Mouse (Mus musculus) forebrain, embryonic 13.5 days (tissue): ENCODE measurements around the gene Epb41l4b. TPM values are rescaled to one million over a fixed set of nuclear protein-coding genes. Genes with fewer than 3 reads are reported as not detected.

Experiments
- ATAC-seq: fragments of 200-750 bp; cut with Nextera tagmentation; 2 replicates; pipeline ENCODE4 v1.8.0; 2017
- H3K27ac ChIP-seq: fragments of 300-500 bp; sonication (generic); 2 replicates; pipeline ENCODE4 v1.5.1; 2015; ENCODE audit warnings: inconsistent platforms, mild to moderate bottlenecking, moderate library complexity
- H3K27me3 ChIP-seq: fragments of 300-500 bp; sonication (generic); 2 replicates; pipeline ENCODE4 v1.6.1; 2015; ENCODE audit warnings: mild to moderate bottlenecking, inconsistent platforms
- H3K36me3 ChIP-seq: fragments of 300-500 bp; sonication (generic); 2 replicates; pipeline ENCODE4 v1.6.1; 2015; ENCODE audit warnings: mild to moderate bottlenecking, inconsistent platforms; ENCODE audit not compliant: poor library complexity, severe bottlenecking
- H3K4me1 ChIP-seq: fragments of 300-500 bp; sonication (generic); 2 replicates; pipeline ENCODE4 v1.6.1; 2015; ENCODE audit warnings: inconsistent platforms
- H3K4me2 ChIP-seq: fragments of 300-500 bp; sonication (generic); 2 replicates; pipeline ENCODE4 v1.6.1; 2015; ENCODE audit warnings: inconsistent platforms, mild to moderate bottlenecking, moderate library complexity
- H3K4me3 ChIP-seq: fragments of 300-500 bp; sonication (generic); 2 replicates; pipeline ENCODE4 v1.5.1; 2015; ENCODE audit warnings: mild to moderate bottlenecking, inconsistent platforms
- H3K9ac ChIP-seq: fragments of 300-500 bp; sonication (generic); 2 replicates; pipeline ENCODE4 v1.6.1; 2015; ENCODE audit warnings: mild to moderate bottlenecking, inconsistent platforms
- H3K9me3 ChIP-seq: fragments of 300-500 bp; sonication (generic); replicated peaks from 2 replicates; pipeline ENCODE4 v1.6.1; 2016; ENCODE audit warnings: inconsistent platforms
- WGBS: fragments of 180-500 bp; shearing (Covaris S2); methylation state at CpG from one replicate; pipeline ENCODE4 v1.1.7; 2015; 5-methylcytosine and 5-hydroxymethylcytosine counted together
- polyA plus RNA-seq: library from polyadenylated mRNA; unstranded; fragments of >200 nt; fragmentation: Nextera tagmentation; extraction: Ambion mirVana; gene quantifications from 2 replicates; pipeline ENCODE4 v1.2.1, GENCODE M21; 2015

Gene Epb41l4b
- polyA plus RNA-seq, 1 experiment from 2014 or later: 0.56 TPM

DNA sequence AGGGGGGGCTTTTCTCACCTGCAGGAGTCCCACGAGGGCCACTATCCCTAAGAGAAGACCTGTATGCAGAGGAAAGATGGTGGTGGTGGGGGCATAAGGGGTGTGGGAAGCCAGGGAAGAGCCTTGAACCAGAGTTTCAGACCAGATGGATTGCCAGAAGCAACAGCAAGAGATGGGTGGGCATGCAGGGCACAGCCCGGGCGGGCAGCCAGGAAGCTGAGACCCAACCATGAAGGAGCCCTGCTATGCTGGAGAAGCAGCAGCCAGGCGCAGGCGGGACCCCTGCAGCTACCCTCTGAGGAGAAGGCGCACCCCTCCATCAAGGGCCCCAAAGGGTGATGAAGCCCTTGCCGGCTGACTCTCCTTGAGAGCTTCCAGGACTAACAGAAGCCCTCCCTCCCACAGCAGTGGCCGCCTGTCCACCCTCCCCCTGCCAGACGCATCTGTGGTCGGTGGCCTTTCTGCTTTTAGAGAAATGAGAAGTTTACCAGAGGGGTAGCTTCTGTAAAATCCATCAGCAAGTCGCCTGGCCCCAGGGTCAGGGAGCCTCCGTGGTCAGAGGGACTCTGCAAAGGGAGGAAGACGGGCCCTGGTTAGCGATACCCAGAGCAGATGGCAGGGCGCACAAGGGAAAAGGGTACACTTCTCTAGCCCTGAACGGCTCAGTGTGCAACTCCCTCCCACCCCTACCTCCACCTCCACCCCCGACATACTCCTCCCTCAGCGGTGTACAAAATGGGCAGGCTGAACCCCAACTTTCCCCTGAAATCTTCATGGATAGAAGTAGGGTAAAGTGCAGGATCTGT lies 126.7 kb downstream of the Epb41l4b start:
- no peak overlapping the region for H3K4me2 ChIP-seq
- no peaks in the 10 kb centered on the region for H3K4me1 ChIP-seq
- H3K4me3 ChIP-seq: no peak overlapping the region
- no peaks in the 10 kb centered on the region for H3K27me3 ChIP-seq
- no peak for ATAC-seq
- H3K9ac ChIP-seq: no peak overlapping the region
- no peak overlapping the region for H3K27ac ChIP-seq
- no peaks in the 10 kb centered on the region for H3K9me3 ChIP-seq
- no peaks in the 10 kb centered on the region for H3K36me3 ChIP-seq
- WGBS: 57% methylated on average over 18 of the region's 18 CpGs

DNA sequence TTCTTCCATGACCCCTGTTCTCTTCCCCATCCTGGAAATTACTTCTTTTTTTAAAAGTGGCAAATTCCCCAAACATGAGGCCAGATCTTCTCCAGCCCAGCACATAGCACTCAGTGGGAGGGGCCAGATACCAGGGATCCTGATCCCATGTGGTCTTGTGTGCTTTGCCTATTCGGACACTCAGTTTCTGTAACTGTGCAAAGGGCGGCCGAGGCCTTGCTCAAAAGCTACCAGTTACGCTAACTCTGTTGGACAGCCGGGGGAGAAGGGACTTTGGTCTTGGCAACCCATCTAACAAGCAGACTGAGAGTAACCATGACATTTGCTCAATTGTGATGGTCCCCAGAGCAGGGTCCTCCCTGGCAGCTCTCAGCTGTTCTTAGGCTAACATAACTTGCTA lies 128.2 kb downstream of the Epb41l4b start:
- Histone ChIP-seq H3K27me3 (no peaks in the 10 kb centered on the region), H3K4me1 (0 out of 2 replicates have a peak, but pooled peaks cover 7% of the 10 kb centered on the region), H3K36me3 (no peaks in the 10 kb centered on the region), H3K4me2 (no peak overlapping the region), H3K9me3 (no peaks in the 10 kb centered on the region), H3K4me3 (no peak overlapping the region), H3K9ac (no peak overlapping the region), H3K27ac (no peak overlapping the region)
- WGBS: 86% methylated on average over 5 of the region's 5 CpGs
- no peak for ATAC-seq

DNA sequence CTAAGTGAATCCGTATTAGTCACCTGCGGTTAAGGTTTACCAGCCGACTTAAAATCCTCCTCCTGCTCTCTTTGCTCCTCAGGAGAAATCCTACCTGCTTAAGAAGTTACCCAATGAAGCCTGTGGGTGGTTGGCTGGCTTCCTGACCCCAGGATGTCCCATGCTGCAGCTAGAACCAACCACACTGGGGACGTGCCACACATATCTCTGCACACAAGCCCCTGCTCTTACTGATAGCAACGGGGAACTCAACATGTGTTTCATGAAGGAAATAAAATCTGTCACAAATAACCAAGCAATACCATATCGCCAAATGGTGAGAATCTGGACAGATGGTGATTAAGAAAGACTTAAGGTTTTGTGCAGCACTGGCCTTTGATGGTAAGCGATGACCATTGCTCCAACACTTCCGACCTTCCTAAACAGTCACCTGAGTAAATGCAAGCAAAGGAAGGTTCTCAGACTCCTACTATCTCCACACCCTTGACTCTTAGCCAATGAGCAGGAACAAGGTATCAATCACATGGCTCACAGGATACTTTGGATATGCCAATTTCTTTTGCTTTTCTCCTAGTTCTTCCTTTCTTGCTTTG lies 131.7 kb downstream of the Epb41l4b start:
- H3K27ac ChIP-seq: no peak overlapping the region
- no peak overlapping the region for H3K4me3 ChIP-seq
- H3K9ac ChIP-seq: no peak overlapping the region
- no peaks in the 10 kb centered on the region for H3K9me3 ChIP-seq
- H3K4me1 ChIP-seq: 0 out of 2 replicates have a peak, but pooled peaks cover 7% of the 10 kb centered on the region
- no peak overlapping the region for H3K4me2 ChIP-seq
- no peak for ATAC-seq
- no peaks in the 10 kb centered on the region for H3K36me3 ChIP-seq
- no peaks in the 10 kb centered on the region for H3K27me3 ChIP-seq
- WGBS: 60% methylated on average over 8 of the region's 8 CpGs

DNA sequence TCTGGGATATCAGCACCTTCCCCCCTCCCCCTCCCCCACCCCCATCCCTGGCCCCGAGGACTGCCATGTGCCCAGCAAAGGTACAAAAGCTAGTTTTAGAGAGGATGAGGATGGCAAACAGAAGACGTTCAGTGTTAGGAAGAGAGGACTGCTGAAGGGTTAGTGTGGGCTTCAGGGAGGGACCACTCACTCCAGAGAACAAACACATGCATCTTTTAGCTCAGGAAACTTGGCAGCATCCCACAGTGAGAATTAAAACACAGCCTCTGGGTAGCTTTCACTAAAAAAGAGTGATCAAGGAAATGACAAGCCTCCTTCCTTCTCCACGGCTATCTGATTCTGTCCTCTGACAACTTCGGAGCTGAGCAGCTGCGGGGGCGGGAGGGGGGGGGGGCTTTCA lies 132.3 kb downstream of the Epb41l4b start:
- Histone ChIP-seq H3K4me2 (no peak overlapping the region), H3K36me3 (no peaks in the 10 kb centered on the region), H3K9me3 (no peaks in the 10 kb centered on the region), H3K27me3 (no peaks in the 10 kb centered on the region), H3K9ac (no peak overlapping the region), H3K4me1 (0 out of 2 replicates have a peak, but pooled peaks cover 7% of the 10 kb centered on the region), H3K27ac (no peak overlapping the region), H3K4me3 (no peak overlapping the region)
- 20% methylated on average over 6 of the region's 6 CpGs for WGBS
- peak; percentile 21; the same call in 1 of the 2 replicates for ATAC-seq

DNA sequence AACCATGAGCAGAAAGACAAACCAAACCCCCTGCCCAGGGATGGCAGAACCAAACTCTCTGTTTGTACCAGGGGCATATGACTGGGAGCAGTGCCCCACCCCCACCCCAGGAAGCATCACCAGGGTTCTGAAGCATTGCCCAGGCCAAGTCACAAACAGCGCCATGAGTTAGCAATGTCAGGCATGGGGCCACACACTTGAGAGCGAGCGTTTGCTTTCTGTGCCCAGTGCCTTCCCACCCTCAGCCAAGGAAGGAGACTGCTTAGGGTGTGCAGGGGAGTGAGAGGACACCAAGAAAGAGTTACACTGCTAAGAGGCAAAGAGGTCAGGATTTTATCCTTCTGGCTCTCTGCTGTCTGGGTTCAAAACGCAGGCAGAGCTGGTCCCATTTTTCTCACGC lies 132.8 kb downstream of the Epb41l4b start:
- H3K9ac ChIP-seq: no peak overlapping the region
- no peaks in the 10 kb centered on the region for H3K36me3 ChIP-seq
- no peaks in the 10 kb centered on the region for H3K27me3 ChIP-seq
- no peak overlapping the region; the same call in 1 of the 2 replicates for H3K27ac ChIP-seq
- no peaks in the 10 kb centered on the region for H3K9me3 ChIP-seq
- 0 out of 2 replicates have a peak, but pooled peaks cover 7% of the 10 kb centered on the region for H3K4me1 ChIP-seq
- no peak overlapping the region for H3K4me3 ChIP-seq
- no peak for ATAC-seq
- no peak overlapping the region for H3K4me2 ChIP-seq
- WGBS: 54% methylated on average over 5 of the region's 5 CpGs

DNA sequence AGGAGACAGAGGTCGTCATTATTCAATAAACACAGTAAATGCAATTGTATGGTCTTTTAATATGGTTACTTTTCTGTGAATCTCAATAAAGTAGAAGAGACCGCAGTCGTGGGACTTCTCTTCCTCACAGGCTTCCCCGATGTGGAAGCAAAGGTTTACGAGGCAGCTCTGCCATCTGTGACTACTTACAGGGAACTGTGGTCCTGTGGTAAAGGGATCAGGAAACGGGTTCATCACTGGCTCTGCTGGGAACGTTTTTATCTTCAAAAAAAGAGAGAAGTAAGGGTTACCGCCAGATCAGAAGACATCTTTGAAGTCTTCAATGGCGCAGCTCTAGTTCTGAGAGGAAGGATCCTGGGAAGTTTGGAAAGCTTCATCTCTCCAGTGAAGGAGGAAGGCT lies 135.5 kb downstream of the Epb41l4b start:
- H3K9ac ChIP-seq: no peak overlapping the region
- H3K36me3 ChIP-seq: no peaks in the 10 kb centered on the region
- no peak overlapping the region for H3K4me3 ChIP-seq
- no peak for ATAC-seq
- no peaks in the 10 kb centered on the region for H3K9me3 ChIP-seq
- 91% methylated on average over 9 of the region's 9 CpGs for WGBS
- H3K4me1 ChIP-seq: peaks cover 16% of the 10 kb centered on the region
- no peaks in the 10 kb centered on the region for H3K27me3 ChIP-seq
- no peak overlapping the region for H3K4me2 ChIP-seq
- no peak overlapping the region for H3K27ac ChIP-seq

DNA sequence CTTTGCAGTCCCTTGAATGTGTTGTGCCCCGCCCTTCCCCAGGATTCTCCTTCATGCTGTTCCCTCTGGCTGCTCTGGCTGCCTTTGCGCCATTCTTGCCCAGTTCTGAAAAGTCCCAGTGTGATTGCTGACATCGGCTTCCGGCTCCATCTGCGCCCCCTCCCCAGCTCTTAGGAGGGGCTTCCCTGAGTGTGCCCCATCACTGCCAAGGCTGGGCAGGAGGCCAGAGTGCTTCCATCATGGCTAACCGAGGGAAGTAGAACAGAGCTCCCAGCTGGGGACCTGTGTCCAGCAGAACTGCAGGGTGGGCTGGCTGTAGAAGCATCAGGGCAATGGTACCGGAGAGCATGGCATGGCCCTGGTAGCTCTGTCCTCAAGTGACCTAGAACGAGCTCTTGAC lies 138.2 kb downstream of the Epb41l4b start:
- ATAC-seq: peak; percentile 63
- Histone ChIP-seq H3K36me3 (no peaks in the 10 kb centered on the region), H3K4me2 (no peak overlapping the region), H3K27ac (no peak overlapping the region), H3K4me1 (peaks cover 10% of the 10 kb centered on the region), H3K9ac (no peak overlapping the region), H3K9me3 (no peaks in the 10 kb centered on the region), H3K27me3 (no peaks in the 10 kb centered on the region), H3K4me3 (no peak overlapping the region)
- 69% methylated on average over 8 of the region's 8 CpGs for WGBS

DNA sequence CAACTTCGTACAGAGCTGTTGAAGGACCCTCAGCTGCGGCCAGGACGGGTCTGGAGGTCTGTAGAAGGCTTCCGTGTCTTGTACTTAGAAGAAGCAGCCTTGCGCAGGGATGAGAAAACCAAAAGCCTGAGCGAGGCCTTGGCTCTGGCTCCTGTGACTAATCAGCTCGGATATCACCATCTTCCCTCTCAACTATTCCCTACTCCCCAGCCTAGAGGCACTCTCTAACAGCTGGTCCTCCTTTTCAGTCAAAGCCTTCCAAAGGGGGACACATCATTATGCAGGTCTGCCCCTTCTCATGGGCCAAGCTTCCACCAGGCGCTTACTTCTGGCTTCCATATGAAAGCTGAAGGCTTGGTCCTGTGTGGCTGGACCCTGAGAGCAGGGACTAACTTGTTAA lies 139.4 kb downstream of the Epb41l4b start:
- no peak overlapping the region for H3K4me2 ChIP-seq
- ATAC-seq: no peak
- no peaks in the 10 kb centered on the region for H3K27me3 ChIP-seq
- peaks cover 10% of the 10 kb centered on the region for H3K4me1 ChIP-seq
- no peaks in the 10 kb centered on the region for H3K36me3 ChIP-seq
- 81% methylated on average over 8 of the region's 8 CpGs for WGBS
- H3K27ac ChIP-seq: no peak overlapping the region
- no peak overlapping the region for H3K4me3 ChIP-seq
- no peaks in the 10 kb centered on the region for H3K9me3 ChIP-seq
- H3K9ac ChIP-seq: no peak overlapping the region

DNA sequence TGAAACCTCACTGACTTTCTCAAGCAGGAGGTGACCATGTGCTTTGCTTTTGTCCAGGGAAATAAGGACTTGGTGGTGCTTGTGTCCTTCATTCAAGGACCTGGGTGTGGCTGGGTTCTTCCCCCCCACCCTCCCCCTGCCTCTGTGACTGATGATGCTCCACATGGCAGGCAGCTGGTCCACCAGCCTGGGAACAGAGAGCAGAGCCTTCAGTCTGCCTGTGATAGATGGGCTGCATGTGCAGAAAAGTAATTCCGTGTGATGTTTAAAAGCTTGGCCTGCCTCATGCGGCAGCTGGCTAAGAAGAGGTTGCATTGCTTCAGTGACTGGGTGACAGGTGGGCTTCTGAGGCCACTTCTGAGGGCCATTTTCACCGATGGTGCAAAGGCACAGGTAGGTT lies 140.5 kb downstream of the Epb41l4b start:
- no peak for ATAC-seq
- H3K27me3 ChIP-seq: no peaks in the 10 kb centered on the region
- no peak overlapping the region for H3K4me2 ChIP-seq
- no peaks in the 10 kb centered on the region for H3K9me3 ChIP-seq
- H3K4me1 ChIP-seq: peaks cover 10% of the 10 kb centered on the region
- no peak overlapping the region for H3K27ac ChIP-seq
- H3K4me3 ChIP-seq: no peak overlapping the region
- 82% methylated on average over 3 of the region's 3 CpGs for WGBS
- H3K36me3 ChIP-seq: no peaks in the 10 kb centered on the region
- H3K9ac ChIP-seq: no peak overlapping the region

DNA sequence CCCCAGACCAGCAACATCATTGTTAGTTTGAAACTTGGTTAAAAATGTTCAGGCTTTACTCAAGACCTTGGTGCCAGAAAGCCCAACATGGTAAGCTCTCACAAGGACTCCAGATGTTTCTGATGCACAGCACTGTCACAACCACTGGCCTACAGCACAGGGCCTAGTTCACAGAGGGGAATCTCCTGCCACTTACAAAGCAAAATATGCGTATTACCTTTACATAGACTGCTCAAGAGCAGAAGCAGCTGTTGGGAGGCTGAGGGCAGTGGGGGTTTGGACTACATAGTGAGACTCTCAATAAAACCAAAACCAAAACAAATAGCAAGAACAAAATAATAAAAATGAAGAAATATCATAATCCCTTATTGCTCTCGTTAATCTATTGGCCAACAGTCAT lies 141.8 kb downstream of the Epb41l4b start:
- no peak overlapping the region for H3K4me3 ChIP-seq
- WGBS: 91% methylated on average over 2 of the region's 2 CpGs

DNA sequence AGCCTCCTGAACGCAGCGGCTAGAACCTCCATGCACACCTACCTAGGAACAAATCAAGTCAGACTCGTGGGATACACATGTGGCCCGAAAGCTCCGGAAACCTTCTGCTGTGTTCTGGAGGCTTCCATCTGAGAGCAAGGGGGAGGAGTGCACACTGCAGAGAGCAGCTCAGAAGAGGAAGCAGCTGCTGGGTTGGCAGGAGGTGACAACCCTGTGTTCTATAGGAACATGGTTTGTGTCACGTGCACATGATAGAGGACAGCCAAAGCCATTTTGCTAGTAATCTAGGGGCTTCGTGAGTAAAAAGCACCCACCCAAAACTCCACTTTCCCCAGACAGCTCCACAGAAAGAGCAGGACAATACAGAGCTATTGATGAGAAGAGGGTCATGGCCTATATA lies 149.9 kb downstream of the Epb41l4b start:
- 0 out of 2 replicates have a peak, but pooled peaks cover 4% of the 10 kb centered on the region for H3K4me1 ChIP-seq
- 0 out of 2 replicates have a peak, but pooled peaks cover 3% of the 10 kb centered on the region for H3K36me3 ChIP-seq
- H3K4me3 ChIP-seq: no peak overlapping the region
- H3K9ac ChIP-seq: no peak overlapping the region
- ATAC-seq: no peak
- peaks cover 11% of the 10 kb centered on the region; the same call in 1 of the 2 replicates for H3K9me3 ChIP-seq
- WGBS: 91% methylated on average over 7 of the region's 7 CpGs
- H3K27me3 ChIP-seq: peaks cover 14% of the 10 kb centered on the region
- H3K4me2 ChIP-seq: no peak overlapping the region
- H3K27ac ChIP-seq: no peak overlapping the region

More for the DNA sequence above, 141.8 kb downstream of the Epb41l4b start:
- peaks cover 3% of the 10 kb centered on the region; the same call in 1 of the 2 replicates for H3K9me3 ChIP-seq
- H3K36me3 ChIP-seq: 0 out of 2 replicates have a peak, but pooled peaks cover 3% of the 10 kb centered on the region
- no peak for ATAC-seq
- no peak overlapping the region for H3K4me2 ChIP-seq
- H3K4me1 ChIP-seq: peaks cover 10% of the 10 kb centered on the region
- no peak overlapping the region for H3K9ac ChIP-seq
- no peaks in the 10 kb centered on the region for H3K27me3 ChIP-seq
- no peak overlapping the region for H3K27ac ChIP-seq

DNA sequence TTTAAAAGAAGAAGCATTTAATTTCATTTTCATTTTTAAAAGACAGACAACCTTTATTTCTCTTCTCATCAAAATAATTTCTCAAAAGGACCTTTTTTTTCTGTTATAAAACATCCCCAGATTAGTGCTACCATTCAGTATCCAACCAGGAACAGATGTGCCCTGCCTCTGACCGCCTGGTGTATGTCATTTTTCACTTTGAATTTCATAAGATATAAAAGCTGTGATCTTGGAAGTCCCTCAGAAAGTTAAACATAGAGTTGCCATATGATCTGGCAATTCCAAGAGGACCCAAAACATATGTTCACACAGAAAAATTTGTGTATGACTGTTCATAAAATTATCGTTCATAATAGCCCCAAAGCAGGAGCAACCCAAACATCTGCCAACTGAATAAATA lies 151.3 kb downstream of the Epb41l4b start:
- Histone ChIP-seq H3K4me1 (0 out of 2 replicates have a peak, but pooled peaks cover 4% of the 10 kb centered on the region), H3K27ac (no peak overlapping the region), H3K4me3 (no peak overlapping the region), H3K4me2 (no peak overlapping the region), H3K27me3 (peaks cover 17% of the 10 kb centered on the region), H3K9ac (no peak overlapping the region), H3K9me3 (peaks cover 13% of the 10 kb centered on the region; the same call in 1 of the 2 replicates), H3K36me3 (0 out of 2 replicates have a peak, but pooled peaks cover 3% of the 10 kb centered on the region)
- WGBS: 83% methylated on average over 2 of the region's 2 CpGs
- no peak for ATAC-seq
